ENCODE assay signal across 8 mouse cellular contexts in the genomic region with DNA sequence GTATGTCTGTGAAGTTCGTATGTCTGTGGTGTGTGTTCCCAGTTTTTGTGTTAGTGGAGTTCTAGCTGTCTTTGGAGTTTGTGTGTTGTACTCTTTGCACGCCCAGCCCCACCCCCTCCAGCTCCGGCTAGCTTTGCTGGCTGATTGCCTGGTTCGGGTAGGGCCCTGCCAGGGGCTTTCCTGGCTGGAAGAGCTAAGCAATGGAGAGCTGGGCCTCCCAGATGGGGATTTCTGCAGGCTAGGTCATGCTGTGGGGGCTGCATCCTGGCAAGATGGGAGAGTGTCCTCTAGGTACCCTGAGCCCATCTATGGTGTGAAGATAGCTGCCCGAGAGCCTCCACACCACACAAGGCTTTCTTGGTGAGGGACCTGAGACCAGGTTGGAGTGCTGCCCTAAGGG. TPM values are rescaled to one million over a fixed set of nuclear protein-coding genes. Genes with fewer than 3 reads are reported as not detected.
DNase-seq lines count a peak whose midpoint lies in the region; ATAC-seq and TF ChIP-seq lines count a peak whose summit lies in the region.

No protein-coding gene starts in this region.

- no peak for DNase-seq in spleen, adult 2 months (ENCODE audit: low read depth in 1 of 2, low spot score in 2 of 2)
- no peak for DNase-seq in spleen, postnatal 14 days (ENCODE audit: low spot score in 2 of 2)
- peak; percentile 55 for DNase-seq in ovary, postnatal 10 days (ENCODE audit: low spot score)
- no peak for DNase-seq in cerebellum, adult 18-20 months

- TF ChIP-seq CTCF in spleen, adult 2 months (IDR thresholded peaks at IDR 0.05; ENCODE audit: extremely low read depth, insufficient read depth, insufficient read length, insufficient replicate concordance), result no peak

- peak; percentile 85 for ATAC-seq in forebrain, embryonic 16.5 days
- ATAC-seq in hindbrain, embryonic 13.5 days (ENCODE audit: low FRiP score), result peak; percentile 63
- ATAC-seq in limb, embryonic 13.5 days (ENCODE audit: low FRiP score, low read depth), result peak; percentile 74
- no peak for ATAC-seq in megakaryocyte, adult 5-6 weeks (ENCODE audit: poor library complexity, severe bottlenecking)

- no peak overlapping the region for H3K4me2 ChIP-seq in forebrain, embryonic 16.5 days (ENCODE audit: low read length)
- no peak overlapping the region for H3K4me2 ChIP-seq in hindbrain, embryonic 13.5 days
- no peak overlapping the region for H3K4me2 ChIP-seq in limb, embryonic 13.5 days (replicated peaks)

- no peak overlapping the region for H3K4me3 ChIP-seq in spleen, adult 2 months (ENCODE audit: extremely low read depth, insufficient read depth, insufficient read length)
- no peak overlapping the region for H3K4me3 ChIP-seq in forebrain, embryonic 16.5 days (replicated peaks; ENCODE audit: low read length)
- H3K4me3 ChIP-seq in hindbrain, embryonic 13.5 days, result no peak overlapping the region
- no peak overlapping the region for H3K4me3 ChIP-seq in limb, embryonic 13.5 days

- H3K27me3 ChIP-seq in spleen, adult 2 months (ENCODE audit: control insufficient read depth, insufficient read depth, low read length), result no peaks in the 10 kb centered on the region
- H3K27me3 ChIP-seq in forebrain, embryonic 16.5 days (replicated peaks; ENCODE audit: control insufficient read depth, insufficient read depth, low read length), result no peaks in the 10 kb centered on the region
- H3K27me3 ChIP-seq in hindbrain, embryonic 13.5 days, result no peaks in the 10 kb centered on the region
- no peaks in the 10 kb centered on the region for H3K27me3 ChIP-seq in limb, embryonic 13.5 days

- H3K9me3 ChIP-seq in forebrain, embryonic 16.5 days (ENCODE audit: control insufficient read depth, low read length), result no peaks in the 10 kb centered on the region
- no peaks in the 10 kb centered on the region for H3K9me3 ChIP-seq in hindbrain, embryonic 13.5 days
- H3K9me3 ChIP-seq in limb, embryonic 13.5 days, result no peaks in the 10 kb centered on the region

- no peak overlapping the region for H3K9ac ChIP-seq in forebrain, embryonic 16.5 days (replicated peaks; ENCODE audit: low read depth, low read length)
- no peak overlapping the region for H3K9ac ChIP-seq in hindbrain, embryonic 13.5 days
- H3K9ac ChIP-seq in limb, embryonic 13.5 days, result no peak overlapping the region; the same call in 1 of the 2 replicates

- peak overlapping the region; percentile 45; the same call in 1 of the 2 replicates for H3K27ac ChIP-seq in spleen, adult 2 months (ENCODE audit: insufficient read depth, low read length)
- H3K27ac ChIP-seq in forebrain, embryonic 16.5 days (ENCODE audit: low read length), result peak overlapping the region; percentile 28; the same call in 1 of the 2 replicates
- H3K27ac ChIP-seq in hindbrain, embryonic 13.5 days, result peak overlapping the region; percentile 72
- H3K27ac ChIP-seq in limb, embryonic 13.5 days, result peak overlapping the region; percentile 86

- WGBS in spleen, adult 2 months, result 76% methylated on average over 5 of the region's 5 CpGs
- WGBS in forebrain, embryonic 16.5 days, result 17% methylated on average over 5 of the region's 5 CpGs
- 55% methylated on average over 5 of the region's 5 CpGs for WGBS in hindbrain, embryonic 13.5 days
- 38% methylated on average over 5 of the region's 5 CpGs for WGBS in limb, embryonic 13.5 days

- peaks cover 27% of the 10 kb centered on the region; the same call in 1 of the 2 replicates for H3K4me1 ChIP-seq in spleen, adult 2 months (ENCODE audit: control insufficient read depth, insufficient read depth, insufficient read length)
- peaks cover 8% of the 10 kb centered on the region for H3K4me1 ChIP-seq in forebrain, embryonic 16.5 days (replicated peaks; ENCODE audit: control insufficient read depth, insufficient read depth, low read length)
- H3K4me1 ChIP-seq in hindbrain, embryonic 13.5 days (replicated peaks), result peaks cover 24% of the 10 kb centered on the region
- peaks cover 35% of the 10 kb centered on the region for H3K4me1 ChIP-seq in limb, embryonic 13.5 days

- no peak for TF ChIP-seq POLR2A in spleen, adult 2 months (IDR thresholded peaks at IDR 0.05; ENCODE audit: low read depth, low read length)

- no peaks in the 10 kb centered on the region for H3K36me3 ChIP-seq in spleen, adult 2 months (ENCODE audit: control insufficient read depth, insufficient read depth, low read length)
- no peaks in the 10 kb centered on the region for H3K36me3 ChIP-seq in forebrain, embryonic 16.5 days (ENCODE audit: control insufficient read depth, insufficient read depth)
- no peaks in the 10 kb centered on the region for H3K36me3 ChIP-seq in hindbrain, embryonic 13.5 days
- no peaks in the 10 kb centered on the region for H3K36me3 ChIP-seq in limb, embryonic 13.5 days

RNA-seq across cellular contexts. Expression of a gene that starts 28.4 kb away (rescaled TPM):
- 56.4 and 67.8 TPM in 2 replicates for polyA plus RNA-seq in spleen, adult 2 months (2012; rRNA removed)
- 19.9 and 20.1 TPM in 2 replicates for polyA plus RNA-seq in forebrain, embryonic 16.5 days (2015; fragmentation: Nextera tagmentation; extraction: Ambion mirVana)
- polyA plus RNA-seq in hindbrain, embryonic 13.5 days (2015; fragmentation: Nextera tagmentation; extraction: Ambion mirVana), result 20.1 and 23.4 TPM in 2 replicates
- 13.1 and 14.3 TPM in 2 replicates for polyA plus RNA-seq in limb, embryonic 13.5 days (2015; fragmentation: Nextera tagmentation; extraction: Ambion mirVana)
- total RNA-seq in megakaryocyte, adult 5-6 weeks (2015), result 29.9 and 37.6 TPM in 2 replicates
- 30.6 and 31.2 TPM in 2 replicates for total RNA-seq in megakaryocyte, adult 5-6 weeks (2017)

Comparison
In these comparisons a context has a peak if more than half of its experiments do, and no peak if none do; other contexts are left out.
1. H3K27ac ChIP-seq: peak in every context shown above with its lines; median percentile 86 in limb, embryonic 13.5 days; 72 in hindbrain, embryonic 13.5 days; 45 in spleen, adult 2 months; 28 in forebrain, embryonic 16.5 days.